8 mouse cellular contexts compared by ENCODE assay signal in genomic region chr2:132262879-132263398, GRCm38 (mm10). TPM values are rescaled to one million over a fixed set of nuclear protein-coding genes. Genes with fewer than 3 reads are reported as not detected.
A peak's percentile ranks its signal among the peaks of the same experiment; 100 is the strongest.
DNase-seq lines count a peak whose midpoint lies in the region; ATAC-seq lines count a peak whose summit lies in the region.

Gene Cds2, plus strand, starts transcription at chr2:132263148.

- no peaks in the 10 kb centered on the region for H3K27me3 ChIP-seq in hindbrain, embryonic 16.5 days (replicated peaks; ENCODE audit: control insufficient read depth, insufficient read depth, low read length)

- H3K36me3 ChIP-seq in hindbrain, embryonic 16.5 days (ENCODE audit: control insufficient read depth, insufficient read depth, low read length): no peaks in the 10 kb centered on the region
- H3K36me3 ChIP-seq in macrophage (ENCODE audit: inconsistent target): no peaks in the 10 kb centered on the region

- peaks cover 12% of the 10 kb centered on the region for H3K4me1 ChIP-seq in hindbrain, embryonic 16.5 days (ENCODE audit: control insufficient read depth, insufficient read depth, low read depth, low read length)

- DNase-seq in WW6 (ENCODE audit: low read depth, low spot score): peak; percentile 98
- peak; percentile 96 to 99 for DNase-seq in cerebellum, postnatal 4 days (ENCODE audit: low spot score in 2 of 2)
- peak; percentile 99 for DNase-seq in gastrocnemius, adult 18-20 months (ENCODE audit: low spot score)
- peak; percentile 98 to 99 for DNase-seq in left cerebral cortex, adult 18-20 months (ENCODE audit: low spot score in 2 of 2)
- DNase-seq in right cerebral cortex, adult 18-20 months: peak; percentile 99
- peak; percentile 94 for DNase-seq in urinary bladder, postnatal 10 days (ENCODE audit: low spot score)

- H3K27ac ChIP-seq in hindbrain, embryonic 16.5 days (ENCODE audit: low read depth, low read length): peak within 1 kb of the TSS; percentile 83
- H3K27ac ChIP-seq in macrophage: peak within 1 kb of the TSS; percentile 55

- H3K4me2 ChIP-seq in hindbrain, embryonic 16.5 days (ENCODE audit: low read length): peak within 1 kb of the TSS; percentile 64

- peak within 1 kb of the TSS; percentile 83 for H3K9ac ChIP-seq in hindbrain, embryonic 16.5 days (ENCODE audit: low read depth, low read length)

- peak within 1 kb of the TSS; percentile 71 for H3K4me3 ChIP-seq in hindbrain, embryonic 16.5 days (ENCODE audit: low read length)
- H3K4me3 ChIP-seq in macrophage (ENCODE audit: inconsistent target): peak within 1 kb of the TSS; percentile 86

- WGBS in hindbrain, embryonic 16.5 days: under 1% methylated on average over 32 of the region's 49 CpGs
- WGBS in macrophage (ENCODE audit: missing documents): 1% methylated on average over 49 of the region's 49 CpGs

- peaks cover 46% of the 10 kb centered on the region for H3K79me2 ChIP-seq in macrophage (ENCODE audit: inconsistent target)

- ATAC-seq in hindbrain, embryonic 16.5 days: peak; percentile 98

- no peaks in the 10 kb centered on the region for H3K9me3 ChIP-seq in hindbrain, embryonic 16.5 days (ENCODE audit: control insufficient read depth, low read length)

RNA-seq across cellular contexts. Expression of gene Cds2, which starts in this region (rescaled TPM):
- total RNA-seq in gastrocnemius, adult 18-20 months (2021): 10 to 100 TPM; 14.6 to 20.6 TPM
- polyA plus RNA-seq in hindbrain, embryonic 16.5 days (2015; fragmentation: Nextera tagmentation; extraction: Ambion mirVana): 46.2 and 46.3 TPM in 2 replicates
- 100 to 1,000 TPM; 251 to 285 TPM for total RNA-seq in left cerebral cortex, adult 18-20 months (2021)
- 100 to 1,000 TPM in 8 of 26 experiments, 10 to 100 TPM in 18; 17.6 to 118 (median 84.2) TPM for total RNA-seq in macrophage (2018; cell fraction: chromatin; rRNA removed)
- total RNA-seq in macrophage (2018; cell fraction: cytosol; rRNA removed): 10 to 100 TPM; 41.5 to 83.2 (median 60.9) TPM
- total RNA-seq in macrophage (2018; cell fraction: nucleus; rRNA removed): 100 to 1,000 TPM in 16 of 26 experiments, 10 to 100 TPM in 10; 58.3 to 168 (median 104) TPM
- 27.8 to 48.0 TPM (median 34.4 TPM) in 3 replicates for polyA plus RNA-seq in macrophage (2018)

Comparison
In these comparisons a context has a peak if more than half of its experiments do, and no peak if none do; other contexts are left out.
1. Peak in every context shown above with its lines: DNase-seq, ATAC-seq, H3K4me3 ChIP-seq and H3K27ac ChIP-seq.
2. RNA of gene Cds2 (total RNA-seq): 251 to 285 TPM in left cerebral cortex, adult 18-20 months; 14.6 to 20.6 TPM in gastrocnemius, adult 18-20 months; every median in the first group is over 10 times any median in the second.